Mouse (Mus musculus) adrenal gland, adult 18-20 months (tissue): ENCODE results near the gene Ankrd10. TPM values are rescaled to one million over a fixed set of nuclear protein-coding genes. Genes with fewer than 3 reads are reported as not detected.
"Not testable (repeated sequence)": the region's sequence is repeated elsewhere in the genome, so short reads cannot be mapped to it uniquely, and the experiment has no call there.

Source experiments
- DNase-seq, 2 experiments: peaks; one replicate each; pipeline ENCODE4 v3.0.0; 2021 to 2022; ENCODE audit warnings: low spot score in 2 of 2
- long read RNA-seq, 2 experiments: library from polyadenylated mRNA; stranded (forward); transcript quantifications; one replicate each; pipeline ENCODE4 v2.0.0; 2021
- total RNA-seq, 2 experiments: library from RNA; stranded (reverse); gene quantifications; 1 replicate in 1 of 2; 2 replicates in 1 of 2; pipeline ENCODE4 v1.2.3; 2021

The Ankrd10 gene
- total RNA-seq: 10 to 100 TPM; 39.5 to 46.3 TPM
- long read RNA-seq, experiment 1, full-length matches to known transcripts: 9 of 21 reads
- long read RNA-seq, experiment 1, partial matches to known transcripts: 3 of 21 reads
- long read RNA-seq, experiment 1, other reads (novel, unspliced or antisense): 9 of 21 reads
- long read RNA-seq, experiment 2, full-length matches to known transcripts: 43 of 80 reads
- long read RNA-seq, experiment 2, partial matches to known transcripts: 10 of 80 reads
- long read RNA-seq, experiment 2, other reads (novel, unspliced or antisense): 27 of 80 reads

DNA sequence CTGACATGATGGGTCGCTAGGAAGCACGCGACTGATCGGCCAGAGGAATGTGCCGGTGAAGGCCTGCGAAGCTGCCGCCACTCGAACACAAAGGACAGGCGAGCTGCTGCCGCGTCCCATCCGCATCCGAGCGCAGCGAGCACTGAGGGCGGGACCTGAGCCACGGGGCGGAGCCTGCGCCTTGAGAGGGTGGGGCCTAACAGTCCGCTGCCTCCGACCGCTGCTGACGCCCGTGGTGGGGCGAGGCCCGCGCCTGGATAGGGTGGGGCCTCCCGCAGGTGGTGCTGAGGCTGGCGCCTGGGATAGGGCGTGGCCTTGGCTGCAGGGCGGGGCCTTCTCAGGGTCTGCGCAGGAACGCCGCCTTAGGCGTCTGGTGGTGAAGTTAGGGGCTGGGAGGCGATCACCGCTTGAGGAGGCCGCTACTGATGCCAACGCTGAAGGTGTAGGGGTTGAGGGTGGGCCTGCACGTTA is at the start of gene Ankrd10:
Gene Ankrd10 (minus strand): TSS at position 147 of the 471 bp plus-strand sequence.
- peak; percentile 95 to 96 for DNase-seq

DNA sequence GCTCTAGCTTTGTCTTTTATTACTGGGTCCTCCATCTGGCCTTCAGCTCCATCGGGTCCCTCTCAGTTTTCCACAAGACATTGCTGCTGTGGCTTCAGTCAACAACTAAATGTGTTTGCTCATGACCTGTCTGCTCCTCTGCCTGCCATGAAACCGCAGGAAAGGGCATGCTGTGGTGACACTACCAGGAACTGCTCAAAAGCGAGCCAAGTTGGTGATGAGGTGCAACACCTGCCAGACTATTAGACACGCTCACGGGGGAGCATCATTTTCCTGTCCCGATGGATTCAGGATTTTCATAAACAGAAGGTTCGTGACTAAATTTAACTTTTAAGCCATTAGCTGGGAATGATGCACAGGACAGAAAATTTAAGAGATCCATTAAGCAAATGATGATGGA is 49.0 kb upstream of the Ankrd10 start:
- no peak for DNase-seq

DNA sequence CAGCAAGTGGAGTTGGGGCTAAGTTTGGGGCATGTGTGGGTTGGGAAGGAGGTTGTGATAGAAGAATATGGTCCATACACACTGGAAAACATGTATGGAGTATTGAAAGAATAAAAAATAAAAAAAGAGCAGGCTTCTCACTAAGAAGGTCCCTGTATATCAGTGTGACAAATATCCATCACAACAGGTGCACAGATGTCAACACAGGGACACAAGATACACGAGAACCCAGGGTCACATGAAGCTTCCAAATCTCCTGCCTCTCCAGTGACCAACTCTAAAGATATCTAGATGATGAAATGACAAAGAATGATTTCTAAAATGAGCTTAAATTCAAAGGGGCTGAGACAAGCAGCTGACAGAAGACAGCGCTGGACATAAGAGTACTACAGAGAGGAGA is 32.8 kb upstream of the Ankrd10 start:
- no peak for DNase-seq

DNA sequence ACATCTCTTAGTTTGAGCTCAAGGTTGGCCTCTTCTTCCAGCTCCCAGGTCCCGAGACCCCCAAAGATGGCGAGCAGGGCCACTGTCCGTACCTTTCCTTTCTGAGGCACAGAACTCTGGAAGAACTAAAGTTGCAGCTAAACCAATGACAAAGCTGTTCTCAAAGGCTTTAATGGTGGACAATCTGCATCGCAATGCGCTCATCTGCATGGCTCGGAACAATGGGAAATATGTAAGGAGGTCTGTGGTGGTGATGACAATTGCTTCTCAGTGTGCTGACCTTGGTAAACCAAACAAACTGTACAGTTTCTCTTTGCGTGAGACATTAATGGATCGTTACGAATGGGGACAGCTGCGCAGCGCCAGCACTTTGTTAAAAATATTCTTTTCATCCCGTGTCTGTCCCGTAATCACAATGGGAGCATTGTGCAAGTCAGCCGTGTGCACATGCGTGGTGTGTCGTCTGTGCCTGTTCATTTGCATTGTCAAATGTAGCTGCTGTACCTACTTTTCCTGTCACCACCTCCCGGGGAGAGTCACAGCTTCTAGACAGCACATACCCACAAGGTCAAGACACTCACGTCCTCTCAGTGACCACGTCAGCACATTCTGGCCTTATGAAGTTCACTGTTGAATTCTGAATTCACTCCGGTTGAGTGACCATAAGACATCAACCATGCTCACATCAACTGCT is 30.6 kb upstream of the Ankrd10 start:
- not testable (repeated sequence) for DNase-seq

GRCm38 (mm10) chr8:11661969-11662368 is 26.4 kb upstream of the Ankrd10 start:
- DNase-seq: no peak

- DNase-seq: no peak
Measured at GRCm38 (mm10) chr8:11650021-11650420, 14.5 kb upstream of the Ankrd10 start.

GRCm38 (mm10) chr8:11643123-11643522 is 7.6 kb upstream of the Ankrd10 start:
- DNase-seq: no peak

- no peak for DNase-seq
Measured at GRCm38 (mm10) chr8:11640606-11641005, 5.0 kb upstream of the Ankrd10 start.

DNA sequence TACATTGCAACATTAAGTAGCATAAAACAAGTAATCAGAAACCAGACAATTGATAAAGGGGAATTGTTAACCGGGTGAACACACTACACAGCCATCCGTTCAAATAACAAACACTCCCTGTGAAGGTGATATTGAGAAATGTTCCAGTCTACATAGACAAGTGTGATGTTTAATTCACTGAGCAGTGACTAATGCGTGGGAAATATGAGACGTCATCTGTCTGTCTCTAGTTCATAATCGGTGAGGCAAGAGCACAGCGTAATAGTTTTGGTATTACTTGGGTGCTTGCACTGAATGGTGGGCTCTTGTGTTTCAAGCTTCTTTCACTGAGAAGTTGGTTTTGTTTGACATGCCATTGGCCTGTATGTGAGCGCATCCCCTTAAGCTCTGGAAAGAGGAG is 2.0 kb upstream of the Ankrd10 start:
- DNase-seq: no peak

DNA sequence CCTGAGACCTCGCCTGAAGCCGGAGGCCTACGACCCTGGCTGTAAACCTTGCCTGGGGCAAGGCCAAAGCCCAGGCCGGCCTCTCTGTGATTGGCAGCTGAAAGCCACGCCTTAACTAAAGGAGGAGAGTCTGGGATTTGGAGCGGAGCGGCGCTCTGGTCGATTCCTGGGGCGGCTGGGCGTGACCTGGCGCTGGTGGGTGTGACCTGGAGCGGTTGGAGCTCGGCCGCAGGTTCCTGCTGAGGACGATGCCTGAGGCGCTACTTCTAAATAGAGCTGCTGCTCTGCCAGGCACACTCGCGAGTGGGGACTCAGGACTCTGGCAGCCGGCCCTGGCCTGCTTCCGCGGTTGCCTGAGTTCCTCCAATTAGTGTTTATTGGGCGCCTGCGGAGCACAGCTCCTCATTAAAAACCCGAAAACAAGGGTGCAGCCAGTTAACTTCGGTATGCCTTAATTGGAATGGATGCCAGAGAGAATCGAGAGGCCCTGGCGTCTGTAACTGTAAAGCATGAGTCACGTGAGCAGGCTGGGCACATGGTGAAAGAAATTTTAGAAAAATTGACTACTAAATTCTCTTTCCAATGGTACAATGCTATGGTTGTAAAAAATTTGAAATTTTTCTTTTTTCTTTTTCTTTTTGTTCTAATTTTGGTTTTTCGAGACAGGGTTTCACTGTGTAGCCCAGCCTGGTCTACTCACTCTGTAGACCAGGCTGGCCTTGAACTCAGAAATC is 934 bp upstream of the Ankrd10 start:
- DNase-seq: peak; percentile 69 to 80

- DNase-seq: peak; percentile 83
Measured at GRCm38 (mm10) chr8:11635012-11635577, 462 bp downstream of the Ankrd10 start.

DNA sequence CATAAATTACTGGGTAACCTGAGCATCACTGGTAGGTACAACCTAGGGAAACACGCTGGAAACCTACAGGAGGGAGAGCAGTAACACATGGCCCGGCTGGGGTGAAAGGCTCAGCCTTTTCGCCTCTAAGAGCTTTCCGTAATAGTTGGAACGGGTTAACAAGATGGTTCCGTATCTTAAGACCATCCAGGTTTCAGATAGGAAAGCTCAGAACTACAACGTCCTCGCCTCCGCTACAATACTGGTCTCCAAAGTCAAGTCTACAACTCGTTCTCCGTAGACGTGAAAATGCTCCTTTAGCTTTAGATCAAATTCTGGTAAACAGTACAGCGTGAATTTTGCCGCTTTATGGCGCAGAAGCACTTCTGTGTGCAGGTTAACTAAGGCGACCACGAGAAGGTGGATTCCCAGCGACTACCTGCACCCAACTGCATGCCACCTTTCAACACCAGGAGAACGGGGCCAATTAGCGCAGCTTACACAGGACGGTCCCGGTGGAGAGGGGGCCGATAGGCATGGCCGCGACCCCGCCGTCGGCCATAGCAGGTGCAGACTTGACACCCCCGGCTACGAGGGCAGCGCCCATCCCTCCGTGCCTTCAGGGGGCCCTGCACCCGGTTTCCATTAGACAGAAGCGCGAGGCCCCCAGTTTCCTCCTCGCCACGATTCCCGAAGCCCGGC is 1.1 kb downstream of the Ankrd10 start:
- no peak for DNase-seq

GRCm38 (mm10) chr8:11633414-11633813 is 2.1 kb downstream of the Ankrd10 start:
- DNase-seq: peak in 1 of 2 experiments; percentile 45

GRCm38 (mm10) chr8:11632406-11632805 is 3.2 kb downstream of the Ankrd10 start:
- DNase-seq: peak; percentile 71 to 76

- DNase-seq: no peak
Measured at GRCm38 (mm10) chr8:11629206-11629605, 6.4 kb downstream of the Ankrd10 start.

DNA sequence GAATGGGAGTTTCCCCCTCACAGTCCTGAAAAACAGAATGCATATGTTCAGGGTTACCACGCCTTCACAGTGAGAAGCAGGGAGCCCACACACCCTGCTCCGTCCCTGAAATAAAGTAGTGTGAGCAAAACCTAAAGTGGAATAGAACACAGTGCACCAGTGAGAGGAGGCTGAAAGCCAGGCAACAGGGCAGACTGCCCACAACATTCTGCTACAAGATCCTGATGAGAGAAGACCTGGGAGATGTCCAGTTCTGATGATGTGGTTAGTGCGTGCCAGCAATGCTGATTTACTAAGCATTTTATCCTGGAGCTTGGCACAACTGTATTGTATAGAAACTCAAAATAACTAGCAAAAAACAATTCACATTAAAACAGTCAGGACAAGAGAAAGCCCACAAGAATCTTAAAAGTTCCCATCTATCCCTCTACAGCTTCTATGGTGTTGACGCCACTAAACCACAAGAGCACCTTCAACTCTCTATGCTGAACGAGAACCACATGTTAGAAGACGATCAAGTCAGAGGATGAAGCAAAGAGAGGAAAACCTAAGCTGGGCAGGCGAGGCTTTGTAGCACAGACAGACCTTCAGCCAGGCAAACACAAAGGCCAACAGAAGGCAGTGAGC is 6.9 kb downstream of the Ankrd10 start:
- DNase-seq: no peak

DNA sequence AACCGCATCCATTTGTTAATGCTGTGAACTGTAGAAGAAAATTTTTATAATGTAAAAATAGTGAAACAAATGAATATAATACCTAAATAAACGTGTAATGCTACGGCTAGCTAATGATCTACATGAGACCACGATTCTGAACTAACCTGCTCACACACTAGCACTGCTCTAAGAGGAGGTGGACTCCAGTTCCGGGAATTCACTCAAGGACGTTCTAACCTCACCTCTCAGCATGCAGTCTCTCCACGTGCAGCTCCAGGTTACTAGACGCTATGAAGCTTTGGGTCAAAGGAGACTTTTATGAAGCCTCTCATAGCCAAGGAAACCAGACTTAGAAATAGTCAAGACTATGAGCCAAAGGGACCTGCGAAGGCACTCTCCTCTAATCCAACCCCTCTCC is 7.8 kb downstream of the Ankrd10 start:
- no peak for DNase-seq

GRCm38 (mm10) chr8:11625084-11625483 is 10.5 kb downstream of the Ankrd10 start:
- no peak for DNase-seq

- no peak for DNase-seq
Measured at GRCm38 (mm10) chr8:11619091-11619490, 16.5 kb downstream of the Ankrd10 start.

DNA sequence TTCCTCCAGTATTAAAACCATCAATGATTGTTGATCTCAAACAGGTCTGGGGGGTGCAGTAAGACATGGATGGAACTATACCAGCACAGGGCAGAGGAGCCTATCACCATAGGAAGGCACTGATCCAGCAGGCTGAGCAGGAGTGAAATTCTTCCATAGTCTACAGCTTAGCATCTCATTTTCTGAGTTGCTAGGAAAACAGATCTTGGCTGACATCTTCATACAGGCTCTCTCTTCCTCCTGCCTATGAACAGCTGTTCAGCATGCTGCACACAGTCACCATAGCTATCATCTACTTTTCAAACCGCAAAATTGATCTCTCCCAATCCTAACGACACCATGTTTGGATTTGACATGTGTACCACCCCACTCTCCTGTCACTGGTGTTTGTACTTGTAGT is 17.5 kb downstream of the Ankrd10 start:
- DNase-seq: no peak
